ENCODE assay signal across 22 mouse cellular contexts in genomic region chr2:4334936-4335335, GRCm38 (mm10).
"Had no signal": no experiment of that assay in that cellular context is flagged by ENCODE, and none has a peak within 500 bp of the region (broad histone marks: within the 10 kb centered on the region; RNA-seq: fewer than 3 reads in every experiment).

No protein-coding gene starts in this region.

- H3K4me2 ChIP-seq: liver, embryonic 11.5 days; liver, embryonic 12.5 days; liver, embryonic 13.5 days; liver, embryonic 15.5 days; lung, embryonic 14.5 days; lung, embryonic 15.5 days; midbrain, embryonic 12.5 days; midbrain, embryonic 13.5 days; midbrain, embryonic 15.5 days; neural tube, embryonic 12.5 days; neural tube, embryonic 13.5 days had no signal

- DNase-seq: left cerebral cortex, postnatal 4 days; liver; liver, embryonic 13.5 days; liver, postnatal 0 days had no signal

- H3K9me3 ChIP-seq: limb, embryonic 13.5 days; liver, embryonic 12.5 days; liver, embryonic 13.5 days; liver, embryonic 15.5 days; lung, embryonic 15.5 days; megakaryocyte, embryonic 14.5 days; midbrain, embryonic 10.5 days; midbrain, embryonic 12.5 days; midbrain, embryonic 13.5 days; midbrain, embryonic 15.5 days; neural tube, embryonic 12.5 days; neural tube, embryonic 13.5 days had no signal

- ATAC-seq: liver, embryonic 12.5 days; liver, postnatal 0 days; midbrain, embryonic 13.5 days; midbrain, embryonic 15.5 days; midbrain, embryonic 16.5 days had no signal

- H3K9ac ChIP-seq: limb, embryonic 13.5 days; liver, embryonic 12.5 days; liver, embryonic 13.5 days; liver, embryonic 14.5 days; liver, embryonic 15.5 days; liver, postnatal 0 days; lung, embryonic 14.5 days; lung, embryonic 15.5 days; midbrain, embryonic 12.5 days; midbrain, embryonic 13.5 days; midbrain, embryonic 15.5 days; neural tube, embryonic 12.5 days; neural tube, embryonic 13.5 days had no signal

- H3K4me1 ChIP-seq: liver, embryonic 12.5 days; liver, embryonic 13.5 days; liver, embryonic 15.5 days; megakaryocyte, embryonic 14.5 days had no signal

- H3K27me3 ChIP-seq: limb, embryonic 13.5 days; liver, embryonic 12.5 days; liver, embryonic 13.5 days; liver, embryonic 15.5 days; lung, embryonic 15.5 days; midbrain, embryonic 12.5 days; midbrain, embryonic 13.5 days; midbrain, embryonic 15.5 days; neural tube, embryonic 12.5 days; neural tube, embryonic 13.5 days had no signal

- H3K27ac ChIP-seq: left cerebral cortex, adult 2 months; liver, embryonic 12.5 days; liver, embryonic 13.5 days; liver, embryonic 14.5 days; liver, embryonic 15.5 days; lung, embryonic 15.5 days; macrophage; midbrain, embryonic 10.5 days; midbrain, embryonic 12.5 days; midbrain, embryonic 13.5 days; midbrain, embryonic 15.5 days; neural tube, embryonic 12.5 days; neural tube, embryonic 13.5 days had no signal

- H3K36me3 ChIP-seq: limb, embryonic 13.5 days; liver, embryonic 12.5 days; liver, embryonic 13.5 days; liver, embryonic 15.5 days; lung, embryonic 15.5 days; midbrain, embryonic 10.5 days; midbrain, embryonic 12.5 days; midbrain, embryonic 13.5 days; midbrain, embryonic 15.5 days; neural tube, embryonic 12.5 days; neural tube, embryonic 13.5 days had no signal

- H3K4me3 ChIP-seq: left cerebral cortex, adult 2 months; limb, embryonic 13.5 days; liver, embryonic 12.5 days; liver, embryonic 13.5 days; liver, embryonic 15.5 days; lung, embryonic 15.5 days; megakaryocyte, embryonic 14.5 days; midbrain, embryonic 10.5 days; midbrain, embryonic 12.5 days; midbrain, embryonic 13.5 days; midbrain, embryonic 15.5 days; myocyte; neural tube, embryonic 12.5 days; neural tube, embryonic 13.5 days had no signal
